Mouse (Mus musculus) embryonic stem cell, embryonic (primary cell): Measurements from ENCODE around the gene C1qbp.

Source experiments
- CTCF ChIA-PET, 4 experiments: fragments of 300-600 bp in 2 of 4; fragments of 350-600 bp in 2 of 4; sonication (Branson Sonifier 250); formaldehyde crosslinking; loops; one replicate each; lab custom pipeline; 2022; ENCODE audit warnings: inconsistent platforms in 2 of 4; lab: Charles Lee
- POLR2A ChIA-PET, 4 experiments: fragments of 300-600 bp in 2 of 4; fragments of 350-600 bp in 2 of 4; sonication (Branson Sonifier 250); formaldehyde crosslinking; loops; one replicate each; lab custom pipeline; 2022; ENCODE audit warnings: antibody characterized with exemption in 4 of 4, inconsistent platforms in 1 of 4; lab: Charles Lee

C1qbp gene

DNA sequence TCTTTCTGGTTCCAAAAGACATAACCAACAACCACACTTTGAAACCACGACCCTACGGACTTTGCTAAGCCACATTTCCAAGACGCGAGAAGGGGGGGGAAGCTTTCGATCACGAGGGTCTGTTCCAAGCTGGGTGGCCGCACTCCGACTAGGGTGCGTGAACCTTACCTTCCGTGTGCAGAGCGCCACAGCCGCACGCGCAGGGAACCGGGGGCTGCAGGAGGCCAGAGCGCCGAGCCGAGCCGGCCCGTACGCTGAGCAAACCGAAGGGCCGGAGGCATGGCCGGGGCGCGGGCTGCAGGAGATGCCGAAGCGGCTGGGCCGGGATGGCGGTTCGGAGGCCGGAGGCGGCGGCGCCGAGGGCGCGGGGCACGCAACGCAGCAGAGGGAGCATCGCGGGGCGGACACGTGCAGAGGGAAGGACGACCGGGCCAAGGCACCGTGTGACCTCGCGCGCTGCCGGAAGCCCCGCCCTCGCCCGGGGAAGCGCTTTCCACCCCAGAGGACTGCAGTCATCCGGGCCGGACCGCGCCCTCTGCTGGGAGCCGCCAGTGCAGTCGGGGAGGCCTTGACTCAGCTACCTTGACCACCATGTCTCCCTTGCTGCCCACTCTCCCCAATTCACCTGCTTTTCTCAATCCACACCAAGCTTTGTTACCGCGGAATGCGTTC, at the start of gene C1qbp:
C1qbp (minus strand) TSS at position 470 of the 672 bp plus-strand sequence.
- POLR2A ChIA-PET: interaction anchor here (0.6 to 11.9 kb wide), 33 partner anchors 8 to 427 kb away, joined by 3 to 182 read pairs (median 5); partner anchors contain the start of genes Nup88 (in 4 of the 4), Derl2 (in 3 of the 4), Mis12 (in 3 of the 4) and Rpain (in 3 of the 4)

DNA sequence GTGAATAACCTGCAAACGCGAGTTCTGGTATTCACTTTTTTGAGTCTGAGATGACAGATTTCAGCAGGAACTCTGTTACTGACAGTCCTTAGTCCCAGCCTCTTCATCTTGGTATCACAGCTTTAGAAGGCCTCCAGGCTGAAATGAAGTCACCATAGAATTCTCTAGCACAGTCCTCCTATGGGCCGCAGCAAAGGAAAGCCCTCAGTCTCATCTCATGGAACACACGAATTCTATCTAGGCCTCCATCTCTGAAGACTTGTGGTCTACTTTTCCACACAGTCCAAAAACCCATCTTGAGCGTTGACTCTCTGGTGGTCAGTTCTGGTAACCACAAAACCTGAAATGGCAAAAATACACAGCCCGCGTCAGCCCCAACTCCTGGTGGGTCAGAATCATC, 49.2 kb upstream of the C1qbp start:
- ChIA-PET CTCF (interaction anchor here in 1 of 4 experiments (0.5 kb wide), 1 partner anchor 619 kb away, joined by 4 read pairs; no protein-coding TSS in a partner anchor), POLR2A (interaction anchor here (1.0 to 7.7 kb wide), 10 partner anchors 12 to 65 kb away, joined by 3 to 84 read pairs (median 6); partner anchors contain the start of genes Derl2 (in 4 of the 4), Mis12 (in 4 of the 4), Dhx33 (in 2 of the 4) and Nup88 (in 1 of the 4))

More for the DNA sequence above, at the start of gene C1qbp:
- CTCF ChIA-PET: interaction anchor here in 2 of 4 experiments (0.6 to 1.1 kb wide), 2 partner anchors 13 to 14 kb away, joined by 3 to 5 read pairs; partner anchors contain the start of gene Nup88 (in 1 of the 2)

DNA sequence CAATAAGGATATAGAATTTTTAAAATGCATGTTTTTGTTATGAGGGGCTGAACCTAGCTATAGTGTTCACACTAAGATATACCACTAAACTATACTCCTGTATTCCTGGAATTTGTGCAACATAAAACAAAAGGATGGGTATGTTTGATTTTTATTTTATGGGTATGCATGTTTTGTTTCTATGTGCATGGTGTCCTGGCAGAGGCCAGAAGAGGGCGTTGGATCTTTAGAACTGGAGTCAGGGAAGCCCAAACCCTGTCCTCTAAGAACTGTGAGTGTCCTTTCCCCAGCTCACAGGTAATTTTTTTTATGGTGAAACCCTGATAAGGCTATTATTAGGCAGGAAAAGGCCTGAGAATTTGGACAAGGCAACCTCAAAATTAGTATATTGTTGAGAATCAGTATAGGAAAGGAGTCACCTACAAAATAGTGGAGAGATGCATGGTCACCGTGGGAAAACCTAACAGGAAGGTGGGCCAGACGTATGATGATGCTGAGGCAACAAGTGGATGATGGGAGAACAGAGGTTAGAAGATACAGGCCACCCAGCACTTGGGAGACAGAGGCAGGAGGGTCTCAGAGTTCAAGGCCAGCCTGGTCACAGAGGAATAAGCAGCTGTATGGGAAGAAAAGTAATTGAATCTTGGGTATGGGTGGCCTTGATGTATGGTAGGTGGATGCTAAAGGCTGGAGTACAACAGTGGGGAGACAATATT, 46.7 kb upstream of the C1qbp start:
- CTCF ChIA-PET: no interaction called here

DNA sequence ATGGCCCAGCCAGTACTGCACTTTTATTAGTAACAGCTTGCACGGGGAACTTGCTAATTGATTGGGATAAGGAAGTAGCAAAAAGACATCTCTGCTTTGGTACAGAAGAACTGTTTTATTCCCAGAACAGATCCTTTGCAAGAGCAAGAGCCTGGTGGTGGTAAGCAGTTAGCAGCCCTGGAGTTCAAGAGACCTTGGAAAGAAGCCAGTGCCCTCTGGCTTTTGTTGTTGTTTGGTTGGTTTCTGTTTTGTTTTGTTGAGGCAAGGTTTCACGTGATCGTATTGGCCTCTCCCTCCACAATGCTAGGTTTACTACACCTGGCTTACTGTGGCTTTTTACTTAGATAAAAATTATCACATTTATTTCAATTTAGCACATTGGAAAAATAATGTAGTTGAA, 45.5 kb upstream of the C1qbp start:
- ChIA-PET CTCF (no interaction called here), POLR2A (interaction anchor here in 3 of 4 experiments (0.8 to 7.7 kb wide), 6 partner anchors 9 to 73 kb away, joined by 3 to 84 read pairs (median 5); partner anchors contain the start of genes Derl2 (in 2 of the 3), Mis12 (in 2 of the 3), Nup88 (in 1 of the 3) and Rpain (in 1 of the 3))

More for the DNA sequence above, 46.7 kb upstream of the C1qbp start:
- POLR2A ChIA-PET: interaction anchor here in 3 of 4 experiments (0.6 to 7.7 kb wide), 8 partner anchors 10 to 1177 kb away, joined by 3 to 84 read pairs (median 4); partner anchors contain the start of genes Derl2 (in 3 of the 3), Mis12 (in 3 of the 3), C1qbp (in 1 of the 3) and Nup88 (in 1 of the 3)

DNA sequence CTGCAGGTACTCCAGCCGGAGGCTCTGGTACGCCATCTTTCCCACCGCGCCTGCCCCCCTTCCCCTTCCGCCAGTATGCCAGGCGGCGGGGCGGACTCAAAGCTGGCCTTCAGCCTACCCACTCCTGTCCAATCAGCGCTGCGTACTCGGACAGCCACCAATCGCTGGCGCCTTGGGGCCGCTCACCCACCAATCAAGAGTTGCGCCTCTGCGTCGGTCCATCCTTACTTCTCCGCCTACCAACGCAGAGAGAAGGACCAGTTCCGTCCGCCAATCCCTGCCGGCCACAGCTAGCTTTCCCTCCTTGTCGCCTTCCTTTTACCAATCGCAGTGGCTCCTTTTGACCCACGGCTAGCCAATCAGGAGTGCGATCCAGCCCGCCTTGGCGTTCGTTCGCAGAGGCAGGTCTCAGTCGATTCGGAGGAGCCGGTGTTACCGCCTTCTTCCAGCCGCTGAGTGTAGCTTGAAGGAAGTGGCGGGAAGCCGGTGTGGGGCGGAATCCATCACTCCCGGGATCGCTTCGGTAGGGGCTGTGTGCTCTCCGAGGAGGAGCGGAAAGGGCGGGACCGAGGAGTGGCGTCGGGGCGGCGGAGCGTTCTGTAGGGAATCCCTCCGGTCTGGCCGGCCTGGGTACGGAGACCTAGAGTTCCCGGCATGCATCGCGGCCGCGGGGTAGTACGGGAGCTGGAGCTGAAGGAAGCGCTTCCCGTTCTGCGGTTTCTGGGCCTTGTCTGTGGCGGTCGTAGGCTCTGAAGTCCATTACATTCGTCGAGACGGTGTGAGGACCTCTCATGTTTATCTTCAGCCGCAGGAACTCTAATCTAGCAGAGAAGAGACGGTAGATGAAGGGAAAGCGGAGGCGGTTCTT, 36.6 kb upstream of the C1qbp start, which contains the start of the genes Mis12 and Derl2:
Mis12 (plus strand) TSS at position 411 of the 868 bp plus-strand sequence.
Derl2 (minus strand) TSS at position 641 of the 868 bp plus-strand sequence.
- ChIA-PET POLR2A (interaction anchor here (0.6 to 9.3 kb wide), 87 partner anchors 8 to 1946 kb away, joined by 3 to 156 read pairs (median 5); partner anchors contain the start of genes Dhx33 (in 4 of the 4), 6330403K07Rik (in 3 of the 4), C1qbp (in 3 of the 4) and Nup88 (in 3 of the 4)), CTCF (interaction anchor here in 2 of 4 experiments (0.8 to 1.5 kb wide), 5 partner anchors 10 to 587 kb away, joined by 3 to 5 read pairs (median 4); partner anchors contain the start of genes Arrb2 (in 1 of the 2), Nup88 (in 1 of the 2) and Rpain (in 1 of the 2))

DNA sequence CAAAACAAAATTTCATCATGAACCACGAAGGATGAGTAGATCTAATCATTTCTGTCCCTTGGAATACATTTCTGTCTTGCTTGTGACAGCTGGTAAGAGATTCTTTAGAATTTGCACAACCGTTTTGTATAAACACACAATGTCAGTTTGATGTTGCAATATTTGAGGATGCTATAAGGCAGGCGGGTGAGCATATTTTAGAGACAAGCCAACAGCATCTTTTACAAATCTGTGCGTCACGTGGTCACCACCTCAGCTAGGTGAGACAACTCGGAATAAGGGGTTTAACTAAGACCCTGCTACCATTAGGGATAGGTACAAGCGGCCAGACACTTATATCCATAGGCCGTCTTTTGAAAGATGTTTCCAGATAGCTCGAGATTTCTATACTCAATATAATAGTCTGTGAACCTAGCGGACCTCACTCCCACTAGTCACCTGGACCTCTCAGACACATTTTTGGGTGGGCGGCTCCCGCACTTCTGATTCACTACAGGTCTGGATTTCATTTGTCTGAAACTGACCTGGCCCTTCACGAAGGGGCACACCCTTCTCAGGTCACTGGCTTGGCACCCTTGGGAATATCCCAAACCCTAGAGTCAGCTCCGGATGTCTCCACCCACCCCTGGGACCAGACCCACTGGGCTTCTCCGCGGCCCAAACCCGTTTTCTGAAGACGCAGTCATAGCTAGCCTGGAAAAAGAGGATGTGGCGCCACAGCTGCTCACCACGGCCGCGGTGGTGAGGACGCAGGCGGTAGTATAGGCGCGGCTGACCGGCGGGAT, 35.8 kb upstream of the C1qbp start:
- ChIA-PET CTCF (interaction anchor here in 1 of 4 experiments (0.8 to 1.0 kb wide), 3 partner anchors 10 to 586 kb away, joined by 3 to 4 read pairs (median 4); partner anchors contain the start of gene Arrb2), POLR2A (interaction anchor here (0.6 to 9.3 kb wide), 76 partner anchors 9 to 1947 kb away, joined by 3 to 156 read pairs (median 5); partner anchors contain the start of genes Dhx33 (in 4 of the 4), 6330403K07Rik (in 3 of the 4), C1qbp (in 3 of the 4) and Nup88 (in 3 of the 4))

DNA sequence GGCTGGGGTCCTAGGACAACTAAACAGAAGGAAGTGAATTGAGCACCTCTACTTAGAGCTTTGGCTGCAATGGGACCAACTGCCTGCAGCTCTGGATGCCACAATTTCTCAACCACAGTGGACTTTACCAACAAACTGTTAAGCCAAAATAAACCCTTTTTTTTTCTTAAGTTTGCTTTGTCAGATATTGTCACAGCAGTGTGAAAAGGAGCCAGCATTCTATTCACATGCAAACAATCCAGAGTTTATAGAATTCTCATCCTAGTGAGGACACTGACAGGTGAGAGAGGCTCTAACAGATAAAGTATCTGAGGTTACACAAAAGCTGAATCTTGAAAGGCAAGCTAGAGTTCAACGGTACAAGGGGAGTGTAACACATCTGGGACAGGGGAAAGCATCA, 34.2 kb upstream of the C1qbp start:
- ChIA-PET POLR2A (interaction anchor here in 3 of 4 experiments (0.6 to 9.3 kb wide), 10 partner anchors 11 to 48 kb away, joined by 3 to 156 read pairs (median 18); partner anchors contain the start of genes Dhx33 (in 3 of the 3), 6330403K07Rik (in 2 of the 3) and C1qbp (in 1 of the 3)), CTCF (interaction anchor here in 2 of 4 experiments (0.6 to 1.1 kb wide), 2 partner anchors 13 to 200 kb away, joined by 3 to 5 read pairs; partner anchors contain the start of gene Dhx33 (in 1 of the 2))

DNA sequence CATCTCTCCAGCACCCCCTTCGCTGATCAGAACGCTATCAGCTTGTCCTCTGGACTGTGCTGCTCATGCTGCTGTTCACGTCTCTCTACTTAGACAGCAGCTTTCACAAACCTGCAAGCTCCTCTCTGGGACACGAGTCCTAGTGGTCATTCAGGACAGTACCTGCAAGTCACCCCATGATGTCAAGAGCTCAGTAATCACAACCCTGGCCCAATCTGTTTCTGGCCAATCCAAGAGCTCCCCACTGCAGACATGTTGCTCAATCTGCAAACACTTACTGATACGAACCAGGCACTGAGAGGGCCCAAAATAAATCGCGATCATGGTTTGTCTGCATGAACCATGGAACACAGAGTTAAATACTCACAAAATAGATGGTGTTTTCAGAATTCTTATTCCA, 29.9 kb upstream of the C1qbp start:
- ChIA-PET CTCF (no interaction called here), POLR2A (interaction anchor here in 3 of 4 experiments (0.5 to 9.3 kb wide), 14 partner anchors 7 to 1520 kb away, joined by 3 to 156 read pairs (median 4); partner anchors contain the start of genes C1qbp (in 1 of the 3), Derl2 (in 1 of the 3), Dhx33 (in 1 of the 3) and Mis12 (in 1 of the 3))

DNA sequence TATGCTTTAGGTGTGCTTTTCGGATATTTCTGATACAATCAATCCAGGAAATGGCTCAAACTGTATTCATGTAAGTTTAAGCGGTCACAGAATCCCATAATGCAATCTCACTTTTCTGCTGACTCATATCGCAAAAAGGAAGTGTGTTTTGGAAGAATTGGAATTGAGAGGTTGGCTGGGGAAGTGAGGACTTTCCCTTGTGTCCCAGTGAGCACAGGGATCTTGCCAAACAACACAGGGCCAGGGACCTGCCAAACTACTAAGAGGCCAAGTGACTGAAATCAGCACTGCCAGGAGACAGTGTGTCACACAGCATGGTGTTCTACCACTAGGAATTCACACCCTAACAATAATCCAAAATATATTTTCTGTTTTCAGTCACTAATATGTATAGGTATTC, 25.5 kb upstream of the C1qbp start:
- POLR2A ChIA-PET: interaction anchor here in 3 of 4 experiments (0.8 to 10.0 kb wide), 6 partner anchors 8 to 43 kb away, joined by 3 to 156 read pairs (median 6); partner anchors contain the start of genes Derl2 (in 3 of the 3), Mis12 (in 2 of the 3) and Nup88 (in 1 of the 3)
- CTCF ChIA-PET: interaction anchor here in 2 of 4 experiments (1.0 to 1.2 kb wide), 2 partner anchors 11 to 58 kb away, joined by 3 read pairs; partner anchors contain the start of gene Mis12 (in 1 of the 2)

DNA sequence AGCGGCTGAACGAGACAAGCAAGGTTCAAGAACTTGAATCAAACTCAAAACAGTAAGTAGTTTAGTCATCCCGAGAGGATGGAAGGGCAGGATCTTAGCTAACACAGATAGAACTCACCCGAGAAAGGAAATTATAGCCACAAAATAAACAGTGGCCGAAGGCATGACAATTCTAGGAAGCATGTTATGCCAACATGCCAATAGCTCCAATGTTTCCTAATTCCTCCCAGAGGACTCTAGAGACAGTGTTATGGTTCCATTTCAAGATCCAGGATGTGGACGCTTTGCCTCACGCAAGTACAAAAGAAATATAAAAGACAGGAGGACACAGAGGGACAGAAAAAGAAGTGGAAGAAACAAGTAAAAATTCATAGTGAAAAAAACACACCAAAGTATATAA, 25.0 kb upstream of the C1qbp start:
- POLR2A ChIA-PET: interaction anchor here (0.6 to 10.0 kb wide), 7 partner anchors 9 to 361 kb away, joined by 3 to 156 read pairs (median 3); partner anchors contain the start of genes Derl2 (in 4 of the 4), Mis12 (in 4 of the 4), Rnf167 (in 1 of the 4) and Slc25a11 (in 1 of the 4)
- CTCF ChIA-PET: no interaction called here

DNA sequence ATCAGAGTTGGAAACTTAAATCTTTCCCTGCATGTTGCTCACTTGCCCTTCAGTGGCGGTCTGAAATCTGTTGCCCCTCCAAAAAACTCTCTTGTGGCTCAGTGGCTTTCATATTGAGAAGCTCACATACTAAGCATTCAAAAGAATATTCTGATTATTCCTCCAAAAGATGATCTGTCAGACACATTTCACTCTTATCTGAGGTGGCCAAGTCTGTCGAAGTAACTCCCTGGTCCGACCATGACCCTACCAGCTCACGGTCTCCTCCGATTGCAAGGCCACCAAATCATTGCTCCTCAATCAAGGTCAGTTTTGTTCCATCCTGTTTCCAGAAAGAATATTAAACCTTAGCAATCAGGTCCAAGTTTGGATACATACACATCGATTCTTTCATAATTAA, 24.2 kb upstream of the C1qbp start:
- CTCF ChIA-PET: interaction anchor here in 1 of 4 experiments (0.6 kb wide), 1 partner anchor 58 kb away, joined by 5 read pairs; no protein-coding TSS in a partner anchor
- POLR2A ChIA-PET: interaction anchor here (1.0 to 10.0 kb wide), 8 partner anchors 10 to 360 kb away, joined by 3 to 156 read pairs (median 4); partner anchors contain the start of genes Derl2 (in 4 of the 4), Mis12 (in 4 of the 4), Rnf167 (in 1 of the 4) and Slc25a11 (in 1 of the 4)

DNA sequence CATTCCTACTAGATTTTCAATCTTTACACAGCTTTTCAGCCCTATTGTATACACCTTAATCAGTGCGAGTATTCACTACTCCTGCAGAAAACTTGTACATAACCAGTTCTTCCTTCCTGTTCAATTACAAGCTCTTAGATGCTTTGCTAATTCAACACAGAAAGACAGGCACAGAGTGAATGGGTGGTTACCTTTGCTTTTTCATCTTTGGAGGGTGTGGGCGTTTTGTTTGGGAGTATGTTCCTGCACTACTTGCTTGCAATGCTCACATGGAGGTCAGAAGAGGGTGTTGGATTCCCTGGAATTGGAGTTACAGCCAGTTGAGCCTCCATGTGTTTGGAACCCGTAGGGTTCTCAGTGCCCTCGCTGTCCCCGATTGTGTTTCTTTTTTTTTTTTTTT, 22.2 kb upstream of the C1qbp start:
- POLR2A ChIA-PET: interaction anchor here (0.6 to 10.0 kb wide), 38 partner anchors 9 to 1202 kb away, joined by 3 to 156 read pairs (median 6); partner anchors contain the start of genes Mis12 (in 4 of the 4), Derl2 (in 3 of the 4), Nup88 (in 3 of the 4) and Rpain (in 3 of the 4)
- CTCF ChIA-PET: interaction anchor here in 1 of 4 experiments (1.0 kb wide), 1 partner anchor 11 kb away, joined by 3 read pairs; no protein-coding TSS in a partner anchor

DNA sequence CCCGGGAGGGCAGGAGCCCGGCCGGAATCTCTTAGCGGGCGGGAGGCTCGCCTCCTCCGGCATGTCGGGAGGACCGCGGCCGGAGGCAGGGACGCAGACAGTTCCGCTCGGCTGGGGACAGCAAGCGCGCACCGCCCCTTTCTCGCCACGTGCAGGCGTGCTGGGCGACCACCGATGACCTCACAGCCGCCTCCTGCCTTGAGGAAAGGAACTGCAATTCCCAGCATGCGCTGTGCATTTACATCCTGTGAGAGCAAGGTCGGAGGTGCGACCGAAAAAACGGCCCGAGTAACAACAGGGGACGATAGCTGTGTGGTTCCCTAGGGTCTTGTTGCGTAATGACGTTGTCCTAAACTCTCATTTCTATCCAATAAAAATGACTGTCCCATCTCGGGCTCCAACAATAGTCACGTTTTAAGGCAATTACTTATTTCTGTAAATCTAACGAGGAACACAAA, 21.5 kb upstream of the C1qbp start, which contains the start of gene Dhx33:
Dhx33 (minus strand) TSS at position 122 of the 458 bp plus-strand sequence.
- POLR2A ChIA-PET: interaction anchor here (0.6 to 10.0 kb wide), 41 partner anchors 8 to 1202 kb away, joined by 3 to 156 read pairs (median 6); partner anchors contain the start of genes Mis12 (in 4 of the 4), Derl2 (in 3 of the 4), Nup88 (in 3 of the 4) and Rpain (in 3 of the 4)
- CTCF ChIA-PET: interaction anchor here in 1 of 4 experiments (1.0 kb wide), 1 partner anchor 12 kb away, joined by 3 read pairs; no protein-coding TSS in a partner anchor

DNA sequence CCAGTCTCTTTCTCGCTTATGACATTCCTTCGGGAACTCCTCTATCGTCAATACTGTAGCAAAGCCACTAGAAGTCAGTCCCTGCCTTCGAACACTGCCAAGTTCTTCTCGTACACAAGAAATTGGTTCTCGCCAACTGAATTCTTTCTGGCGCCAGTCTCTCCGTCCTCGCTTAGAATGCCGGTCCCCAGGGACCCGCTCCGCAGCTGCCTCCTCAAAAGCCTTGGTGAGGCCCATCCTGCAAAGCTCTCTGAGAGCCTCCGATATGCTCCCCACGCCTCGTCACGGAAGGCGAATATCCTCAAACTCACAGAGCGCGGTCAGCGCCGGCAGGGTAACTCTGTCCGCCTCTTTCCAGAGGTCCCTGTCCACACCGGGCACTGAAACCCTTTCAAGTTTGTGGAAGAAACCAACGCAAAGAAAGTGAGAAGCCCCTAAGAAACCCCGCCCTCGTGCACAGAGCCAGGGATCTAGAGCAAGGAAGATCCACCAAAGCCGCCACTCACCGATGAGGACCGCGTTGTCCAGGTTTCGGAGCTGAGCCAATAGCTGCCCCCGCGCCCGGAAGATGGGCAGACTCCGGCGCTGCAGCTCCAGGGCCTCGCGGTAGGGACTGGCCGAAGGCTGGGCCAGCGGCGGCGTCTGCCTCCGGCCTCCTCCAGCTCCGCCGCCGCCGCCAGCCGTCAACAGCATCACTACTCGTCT, 20.9 kb upstream of the C1qbp start:
- ChIA-PET CTCF (interaction anchor here in 1 of 4 experiments (1.0 kb wide), 1 partner anchor 13 kb away, joined by 3 read pairs; no protein-coding TSS in a partner anchor), POLR2A (interaction anchor here (0.5 to 10.0 kb wide), 35 partner anchors 9 to 500 kb away, joined by 3 to 156 read pairs (median 6); partner anchors contain the start of genes Mis12 (in 4 of the 4), Derl2 (in 3 of the 4), C1qbp (in 2 of the 4) and Nup88 (in 2 of the 4))
